Mouse (Mus musculus): Measurements from ENCODE around the gene Ddx28.
"Not testable (repeated sequence)": the region's sequence is repeated elsewhere in the genome, so short reads cannot be mapped to it uniquely, and the experiment has no call there.

Gene Ddx28

GRCm38 (mm10) chr8:106012203-106012602, 521 bp upstream of the Ddx28 start:
- not testable (repeated sequence) for DNase-seq (ENCODE audit: low read depth)

GRCm38 (mm10) chr8:106010748-106011642, 687 bp downstream of the Ddx28 start:
- DNase-seq (ENCODE audit: low read depth) = peak; percentile 94

GRCm38 (mm10) chr8:106007891-106008290, 3.8 kb downstream of the Ddx28 start:
- peak; percentile 53 for DNase-seq (ENCODE audit: low read depth)

GRCm38 (mm10) chr8:106007135-106007534, 4.5 kb downstream of the Ddx28 start:
- peak; percentile 88 for DNase-seq (ENCODE audit: low read depth)

- no peak for DNase-seq (ENCODE audit: low read depth)
Observed at GRCm38 (mm10) chr8:106006413-106006812, 5.3 kb downstream of the Ddx28 start.

GRCm38 (mm10) chr8:106005875-106006274, 5.8 kb downstream of the Ddx28 start, which contains the start of gene Dpep2nb:
TSS of gene Dpep2nb (minus strand) at chr8:106005975.
- DNase-seq (ENCODE audit: low read depth) = no peak

GRCm38 (mm10) chr8:106004538-106005207, 7.0 kb downstream of the Ddx28 start:
- no peak for DNase-seq (ENCODE audit: low read depth)

GRCm38 (mm10) chr8:106001908-106002307, 9.8 kb downstream of the Ddx28 start:
- no peak for DNase-seq (ENCODE audit: low read depth)

- no peak for DNase-seq (ENCODE audit: low read depth)
Observed at GRCm38 (mm10) chr8:105998971-105999370, 12.7 kb downstream of the Ddx28 start.

- no peak for DNase-seq (ENCODE audit: low read depth)
Observed at GRCm38 (mm10) chr8:105996359-105996758, 15.3 kb downstream of the Ddx28 start.

GRCm38 (mm10) chr8:105993226-105993625, 18.5 kb downstream of the Ddx28 start:
- DNase-seq (ENCODE audit: low read depth) = no peak

- DNase-seq (ENCODE audit: low read depth) = peak; percentile 85
Observed at GRCm38 (mm10) chr8:105992499-105992898, 19.2 kb downstream of the Ddx28 start.

- no peak for DNase-seq (ENCODE audit: low read depth)
Observed at GRCm38 (mm10) chr8:105991546-105991945, 20.1 kb downstream of the Ddx28 start.

- peak; percentile 95 for DNase-seq (ENCODE audit: low read depth)
Observed at GRCm38 (mm10) chr8:105990856-105991387, 20.8 kb downstream of the Ddx28 start, which contains the start of gene Dus2. TSS of gene Dus2 (plus strand) at chr8:105991337.

- no peak for DNase-seq (ENCODE audit: low read depth)
Observed at GRCm38 (mm10) chr8:105988546-105988945, 23.1 kb downstream of the Ddx28 start.

GRCm38 (mm10) chr8:105983406-105983805, 28.3 kb downstream of the Ddx28 start:
- not testable (repeated sequence) for DNase-seq (ENCODE audit: low read depth)

GRCm38 (mm10) chr8:105981146-105981545, 30.5 kb downstream of the Ddx28 start:
- no peak for DNase-seq (ENCODE audit: low read depth)

- no peak for DNase-seq (ENCODE audit: low read depth)
Observed at GRCm38 (mm10) chr8:105979325-105979724, 32.4 kb downstream of the Ddx28 start, which contains the start of gene Dpep3. TSS of gene Dpep3 (minus strand) at chr8:105979429.

GRCm38 (mm10) chr8:105975363-105975762, 36.3 kb downstream of the Ddx28 start:
- no peak for DNase-seq (ENCODE audit: low read depth)

- DNase-seq (ENCODE audit: low read depth) = no peak
Observed at GRCm38 (mm10) chr8:105971019-105971720, 40.5 kb downstream of the Ddx28 start.

GRCm38 (mm10) chr8:105969367-105969766, 42.3 kb downstream of the Ddx28 start:
- no peak for DNase-seq (ENCODE audit: low read depth)

Measured in induced T-regulatory cell, adult 2 months (primary cell).